Mouse (Mus musculus): Measurements from ENCODE around the gene Tlr9. TPM values are rescaled to one million over a fixed set of nuclear protein-coding genes. Genes with fewer than 3 reads are reported as not detected.

The Tlr9 gene
- total RNA-seq, 2 experiments from 2014 or later: 5.0 TPM; not detected in 1

GRCm38 (mm10) chr9:106202819-106203636 is 19.4 kb upstream of the Tlr9 start, which contains the start of gene Twf2:
Twf2 (plus strand) TSS chr9:106203108.
- peak; percentile 78 for ATAC-seq (replicated peaks; ENCODE audit: low FRiP score, poor library complexity, severe bottlenecking)

- no peak for ATAC-seq (replicated peaks; ENCODE audit: low FRiP score, poor library complexity, severe bottlenecking)
Observed at GRCm38 (mm10) chr9:106203990-106204851, 18.2 kb upstream of the Tlr9 start.

DNA sequence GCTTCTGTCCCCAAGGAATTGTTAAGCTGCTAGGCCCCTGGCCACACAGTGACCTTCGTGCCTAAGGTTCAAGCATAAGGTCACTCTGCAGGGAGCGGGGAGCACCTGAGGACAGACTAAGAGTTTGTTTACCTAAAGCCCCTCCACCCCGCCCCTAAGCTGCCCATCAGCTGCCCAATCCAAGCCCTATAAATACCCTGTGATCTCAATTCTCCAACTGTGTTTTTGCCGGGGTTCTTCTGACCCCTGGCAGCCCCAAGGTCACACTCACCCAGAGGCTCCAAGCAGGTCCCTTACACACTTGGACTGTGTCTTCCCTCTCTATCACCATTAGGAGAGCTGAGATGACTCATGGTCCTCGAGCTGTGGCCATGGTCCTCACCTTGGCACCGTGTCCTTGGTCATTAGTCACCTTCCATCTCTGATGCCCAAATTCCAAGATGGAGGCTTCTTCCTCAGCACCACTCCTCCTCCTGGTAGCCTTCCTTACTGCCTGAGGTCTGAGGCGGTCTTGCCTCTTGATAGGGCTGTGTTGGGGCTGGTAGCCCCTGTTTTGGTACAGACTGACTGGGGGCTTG is 16.6 kb upstream of the Tlr9 start:
- ATAC-seq (replicated peaks; ENCODE audit: low FRiP score, poor library complexity, severe bottlenecking): no peak

DNA sequence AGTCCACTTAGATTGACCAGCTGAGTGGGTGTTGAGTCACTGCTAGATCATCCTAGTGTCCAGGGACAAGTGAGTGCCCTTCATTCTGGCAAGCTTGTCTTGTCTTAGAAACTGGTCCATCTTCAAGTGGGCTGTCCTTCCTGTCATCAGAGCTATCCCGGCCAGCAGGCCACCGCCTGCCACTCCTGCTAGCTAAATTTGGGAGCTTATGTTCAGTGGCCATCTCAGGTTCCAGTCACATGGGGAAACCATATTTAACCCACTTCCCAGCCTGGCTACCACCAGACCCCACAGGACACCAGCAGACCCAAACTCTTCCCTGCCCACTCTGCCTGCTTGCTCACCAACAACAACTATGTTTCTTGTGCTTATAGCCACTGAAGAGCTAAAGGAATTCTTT is 15.9 kb upstream of the Tlr9 start:
- no peak for ATAC-seq (replicated peaks; ENCODE audit: low FRiP score, poor library complexity, severe bottlenecking)

DNA sequence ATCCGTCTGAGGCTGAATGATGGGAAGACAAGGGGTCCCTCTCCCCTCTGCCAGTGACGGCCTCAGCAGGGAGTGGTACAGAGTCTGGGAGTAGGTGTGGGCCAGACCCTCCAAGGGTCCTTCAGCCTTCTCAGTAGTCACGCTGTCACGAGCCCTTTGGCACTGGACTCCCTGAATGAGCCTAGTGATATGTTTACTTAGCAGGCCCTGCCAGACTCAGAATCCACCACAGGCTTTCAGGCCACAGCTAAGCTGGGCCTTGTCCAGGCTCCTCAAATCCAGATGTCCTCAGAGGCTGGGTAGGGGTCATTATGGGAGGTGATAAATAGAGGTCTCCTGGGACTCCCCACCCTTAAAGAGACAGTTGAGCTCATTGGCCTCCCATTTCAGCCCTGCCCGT is 14.2 kb upstream of the Tlr9 start:
- no peak for ATAC-seq (replicated peaks; ENCODE audit: low FRiP score, poor library complexity, severe bottlenecking)

GRCm38 (mm10) chr9:106209954-106210353 is 12.4 kb upstream of the Tlr9 start:
- no peak for ATAC-seq (replicated peaks; ENCODE audit: low FRiP score, poor library complexity, severe bottlenecking)

- ATAC-seq (replicated peaks; ENCODE audit: low FRiP score, poor library complexity, severe bottlenecking): no peak
Observed at GRCm38 (mm10) chr9:106210853-106211609, 11.4 kb upstream of the Tlr9 start.

DNA sequence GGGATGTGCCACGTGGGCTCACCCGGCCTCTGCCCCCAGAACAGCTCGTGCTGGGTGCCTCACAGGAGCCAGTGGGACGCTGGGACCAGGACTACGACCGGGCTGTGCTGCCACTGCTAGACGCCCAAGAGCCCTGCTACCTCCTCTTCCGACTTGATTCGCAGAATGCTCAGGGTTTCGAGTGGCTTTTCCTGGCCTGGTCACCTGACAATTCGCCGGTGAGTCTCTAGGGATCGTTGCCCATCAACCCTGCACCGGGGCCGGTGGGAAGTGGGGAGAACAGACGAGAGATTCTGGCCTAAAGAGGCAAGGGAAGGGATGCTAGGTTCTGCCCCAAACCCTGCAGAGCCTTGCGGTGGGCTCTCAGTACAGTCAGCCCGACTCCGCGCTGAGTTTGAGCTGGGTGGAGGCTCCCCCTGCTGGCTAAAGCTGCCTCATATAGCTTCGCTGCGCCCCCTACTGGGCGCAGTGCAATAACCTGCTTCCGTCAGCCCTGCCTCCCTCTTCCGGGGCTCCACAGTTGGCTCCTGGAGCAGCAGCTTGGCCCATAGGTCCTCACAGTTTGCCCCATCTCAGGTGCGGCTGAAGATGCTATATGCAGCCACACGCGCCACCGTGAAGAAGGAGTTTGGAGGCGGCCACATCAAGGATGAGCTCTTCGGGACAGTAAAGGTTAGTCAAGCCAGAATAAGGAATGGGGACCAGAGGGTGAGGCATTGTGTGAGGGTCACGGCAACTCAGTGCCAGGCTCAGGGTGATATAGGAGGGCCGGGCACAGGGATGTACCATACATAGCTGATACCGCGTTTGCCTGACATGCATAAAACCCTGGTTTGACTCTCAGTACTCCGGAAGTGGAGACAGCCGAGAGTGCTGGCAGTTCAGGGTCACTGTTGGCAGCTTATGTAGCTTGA is 10.5 kb upstream of the Tlr9 start:
- ATAC-seq (replicated peaks; ENCODE audit: low FRiP score, poor library complexity, severe bottlenecking): peak; percentile 93

DNA sequence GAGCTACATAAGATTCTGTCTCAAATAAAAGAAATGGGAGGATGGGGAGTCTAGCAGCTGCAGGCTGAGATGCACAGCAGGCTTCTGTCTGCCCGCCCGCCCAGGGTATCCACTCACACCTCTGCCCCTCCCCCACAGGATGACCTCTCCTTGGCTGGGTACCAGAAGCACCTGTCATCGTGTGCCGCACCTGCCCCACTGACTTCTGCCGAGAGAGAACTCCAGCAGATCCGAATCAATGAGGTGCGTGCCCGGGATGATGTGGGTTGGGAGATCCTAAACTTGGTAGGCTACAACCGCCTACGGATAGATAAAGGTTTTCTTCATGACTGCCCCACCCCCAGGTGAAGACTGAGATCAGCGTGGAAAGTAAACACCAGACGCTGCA is 9.8 kb upstream of the Tlr9 start:
- no peak for ATAC-seq (replicated peaks; ENCODE audit: low FRiP score, poor library complexity, severe bottlenecking)

DNA sequence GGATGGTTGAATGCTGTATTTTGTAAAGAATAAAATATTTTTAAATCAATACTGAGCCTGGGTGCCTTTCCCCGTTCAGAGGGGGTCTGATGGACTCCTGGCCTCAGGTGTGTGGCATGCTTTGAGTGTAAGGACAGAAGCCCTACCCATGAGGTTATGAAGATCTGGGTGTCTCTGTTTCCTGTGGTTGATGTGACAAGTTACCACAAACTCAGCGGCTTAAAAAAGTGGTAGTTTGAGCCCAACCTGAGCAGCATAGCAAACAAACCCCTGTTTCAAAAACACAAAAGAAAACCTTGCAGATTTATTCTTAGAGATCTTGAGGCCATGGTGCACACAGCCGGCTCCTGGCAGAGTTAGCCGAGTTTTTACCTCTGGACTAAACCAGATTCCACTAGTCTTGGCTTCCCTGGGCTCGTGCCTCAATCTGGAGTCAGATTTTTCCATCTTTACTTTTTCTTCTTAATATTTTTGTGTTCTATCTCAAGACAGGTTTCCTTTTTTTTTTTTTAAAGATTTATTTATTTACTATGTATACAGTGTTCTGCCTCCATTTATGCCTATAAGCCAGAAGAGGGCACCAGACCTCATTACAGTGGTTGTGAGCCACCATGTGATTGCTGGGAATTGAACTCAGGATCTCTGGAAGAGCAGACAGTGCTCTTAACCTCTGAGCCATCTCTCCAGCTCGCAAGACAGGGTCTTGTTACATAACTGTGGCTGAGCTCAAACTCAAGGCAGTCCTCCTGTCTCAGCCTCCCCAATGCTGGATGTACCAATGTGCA is 6.9 kb upstream of the Tlr9 start:
- no peak for ATAC-seq (replicated peaks; ENCODE audit: low FRiP score, poor library complexity, severe bottlenecking)

- no peak for ATAC-seq (replicated peaks; ENCODE audit: low FRiP score, poor library complexity, severe bottlenecking)
Observed at GRCm38 (mm10) chr9:106216971-106217370, 5.4 kb upstream of the Tlr9 start.

DNA sequence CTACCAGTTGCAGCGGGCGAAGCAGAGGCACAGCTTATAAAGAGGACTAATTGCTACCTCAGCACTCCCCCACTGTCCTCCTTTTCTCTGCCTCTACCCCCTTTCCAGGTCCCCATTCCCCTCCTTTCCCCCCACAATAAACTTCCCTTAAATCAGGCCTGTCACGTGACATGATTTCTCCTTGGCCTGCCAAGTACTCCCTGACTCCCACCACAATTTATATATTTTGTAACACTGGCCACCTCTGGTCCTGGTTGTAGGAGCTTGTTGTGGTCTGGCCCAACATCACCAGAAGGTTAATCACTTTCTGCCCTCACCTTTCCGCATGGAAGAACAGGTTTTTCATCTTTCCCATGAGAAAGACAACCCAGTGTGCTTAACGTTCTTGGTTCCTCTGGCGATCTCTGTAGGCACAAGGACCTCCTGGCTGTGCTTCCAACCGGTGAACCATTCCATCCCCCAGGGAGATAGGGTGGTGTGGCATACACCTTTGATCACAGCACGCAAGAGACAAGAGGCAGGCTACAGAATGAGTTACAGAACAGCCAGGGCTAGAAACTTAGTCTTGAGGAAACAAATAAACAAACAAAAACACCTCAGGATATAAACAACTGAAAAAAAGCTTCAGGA is 1.4 kb upstream of the Tlr9 start:
- no peak for ATAC-seq (replicated peaks; ENCODE audit: low FRiP score, poor library complexity, severe bottlenecking)

GRCm38 (mm10) chr9:106222994-106223393 is 596 bp downstream of the Tlr9 start:
- ATAC-seq (replicated peaks; ENCODE audit: low FRiP score, poor library complexity, severe bottlenecking): no peak

DNA sequence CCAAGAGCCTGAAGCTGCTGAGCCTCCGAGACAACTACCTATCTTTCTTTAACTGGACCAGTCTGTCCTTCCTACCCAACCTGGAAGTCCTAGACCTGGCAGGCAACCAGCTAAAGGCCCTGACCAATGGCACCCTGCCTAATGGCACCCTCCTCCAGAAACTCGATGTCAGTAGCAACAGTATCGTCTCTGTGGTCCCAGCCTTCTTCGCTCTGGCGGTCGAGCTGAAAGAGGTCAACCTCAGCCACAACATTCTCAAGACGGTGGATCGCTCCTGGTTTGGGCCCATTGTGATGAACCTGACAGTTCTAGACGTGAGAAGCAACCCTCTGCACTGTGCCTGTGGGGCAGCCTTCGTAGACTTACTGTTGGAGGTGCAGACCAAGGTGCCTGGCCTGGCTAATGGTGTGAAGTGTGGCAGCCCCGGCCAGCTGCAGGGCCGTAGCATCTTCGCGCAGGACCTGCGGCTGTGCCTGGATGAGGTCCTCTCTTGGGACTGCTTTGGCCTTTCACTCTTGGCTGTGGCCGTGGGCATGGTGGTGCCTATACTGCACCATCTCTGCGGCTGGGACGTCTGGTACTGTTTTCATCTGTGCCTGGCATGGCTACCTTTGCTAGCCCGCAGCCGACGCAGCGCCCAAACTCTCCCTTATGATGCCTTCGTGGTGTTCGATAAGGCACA is 3.2 kb downstream of the Tlr9 start:
- no peak for ATAC-seq (replicated peaks; ENCODE audit: low FRiP score, poor library complexity, severe bottlenecking)

- ATAC-seq (replicated peaks; ENCODE audit: low FRiP score, poor library complexity, severe bottlenecking): no peak
Observed at GRCm38 (mm10) chr9:106226151-106226682, 3.8 kb downstream of the Tlr9 start.

DNA sequence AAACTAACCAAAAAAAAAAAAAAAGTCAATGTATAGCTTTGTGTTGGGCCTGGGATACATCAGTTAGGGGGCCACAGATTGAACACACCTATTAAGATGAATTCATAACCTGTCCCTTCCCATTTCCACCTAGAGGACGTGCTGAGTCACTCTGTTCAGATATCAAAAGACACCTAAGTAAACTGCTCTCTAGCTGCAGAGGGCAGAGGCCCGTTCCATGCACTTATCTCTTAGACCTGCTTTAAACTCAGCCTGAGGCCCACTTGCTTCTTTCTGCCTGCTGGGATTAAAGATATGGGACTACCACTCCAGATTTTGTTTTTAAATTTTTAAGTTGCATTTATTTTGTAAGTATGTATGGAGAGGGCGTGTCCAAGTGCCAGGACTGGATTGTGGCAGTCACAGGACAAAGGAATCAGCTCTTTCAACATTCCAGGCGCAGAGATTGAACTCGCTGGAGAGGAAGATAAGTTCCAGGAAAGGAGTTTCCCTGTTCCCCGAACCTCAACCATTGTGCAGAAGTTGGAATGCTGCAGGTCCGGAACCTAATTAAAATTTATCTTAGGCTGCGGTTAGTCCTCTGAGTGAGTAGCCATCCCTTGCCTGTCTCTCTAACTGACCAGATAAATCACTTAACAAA is 5.5 kb downstream of the Tlr9 start:
- ATAC-seq (replicated peaks; ENCODE audit: low FRiP score, poor library complexity, severe bottlenecking): no peak
